Mouse (Mus musculus) megakaryocyte, embryonic 14.5 days (primary cell): ENCODE measurements at regions not wholly inside any gene's neighbourhood (a gene's known extent, or its start where the extent isn't known, plus 50 kb on each side); places are given as distances from the start of the nearest gene placed in this dataset.
A peak's percentile ranks its signal among the peaks of the same experiment; 100 is the strongest.

Experiments used
- H3K27me3 ChIP-seq: replicated peaks from 2 replicates; pipeline ENCODE3; 2012; ENCODE audit warnings: inconsistent platforms
- H3K36me3 ChIP-seq: replicated peaks from 2 replicates; pipeline ENCODE3; 2012; ENCODE audit warnings: low read length, inconsistent platforms, mixed read lengths
- H3K4me1 ChIP-seq: 2 replicates; pipeline ENCODE4 v1.6.1; 2012; ENCODE audit warnings: inconsistent platforms
- H3K4me3 ChIP-seq: replicated peaks from 2 replicates; pipeline ENCODE3; 2012; ENCODE audit warnings: moderate library complexity, mild to moderate bottlenecking, inconsistent platforms
- H3K9me3 ChIP-seq: 2 replicates; pipeline ENCODE4 v1.6.1; 2012; ENCODE audit warnings: inconsistent platforms
- FLI1 ChIP-seq: IDR thresholded peaks from 2 replicates; pipeline ENCODE4 v1.6.1; 2012; ENCODE audit warnings: low read length, inconsistent platforms, mixed read lengths
- GATA1 ChIP-seq: IDR thresholded peaks from 3 replicates; pipeline ENCODE4 v1.6.1; 2012; ENCODE audit warnings: mixed read lengths, low read length, inconsistent platforms, borderline replicate concordance

GRCm38 (mm10) chr5:148724470-148724869 lies 171.9 kb upstream of the Ubl3 start:
- Histone ChIP-seq H3K4me1 (no peaks in the 10 kb centered on the region), H3K27me3 (no peaks in the 10 kb centered on the region), H3K36me3 (no peaks in the 10 kb centered on the region), H3K4me3 (no peak overlapping the region), H3K9me3 (peaks cover 27% of the 10 kb centered on the region)
- TF ChIP-seq GATA1: no peak
- no peak for TF ChIP-seq FLI1

GRCm38 (mm10) chr5:148723677-148724227 lies 171.2 kb upstream of the Ubl3 start:
- Histone ChIP-seq H3K36me3 (no peaks in the 10 kb centered on the region), H3K4me1 (no peaks in the 10 kb centered on the region), H3K4me3 (no peak overlapping the region), H3K27me3 (no peaks in the 10 kb centered on the region), H3K9me3 (peaks cover 34% of the 10 kb centered on the region)
- TF ChIP-seq GATA1 (no peak), FLI1 (no peak)

- Histone ChIP-seq H3K4me3 (no peak overlapping the region), H3K36me3 (no peaks in the 10 kb centered on the region), H3K4me1 (no peaks in the 10 kb centered on the region), H3K27me3 (peaks cover 2% of the 10 kb centered on the region), H3K9me3 (peaks cover 61% of the 10 kb centered on the region)
- TF ChIP-seq GATA1: no peak
Measured at GRCm38 (mm10) chr5:148720604-148721003, 168.0 kb upstream of the Ubl3 start.

GRCm38 (mm10) chr5:148716633-148717032 lies 164.0 kb upstream of the Ubl3 start:
- Histone ChIP-seq H3K9me3 (peaks cover 74% of the 10 kb centered on the region), H3K4me3 (no peak overlapping the region)
- no peak for TF ChIP-seq FLI1
- no peak for TF ChIP-seq GATA1

GRCm38 (mm10) chr5:148715218-148715991 lies 162.8 kb upstream of the Ubl3 start:
- Histone ChIP-seq H3K9me3 (peaks cover 70% of the 10 kb centered on the region), H3K27me3 (peaks cover 2% of the 10 kb centered on the region), H3K4me1 (no peaks in the 10 kb centered on the region), H3K36me3 (no peaks in the 10 kb centered on the region), H3K4me3 (no peak overlapping the region)
- no peak for TF ChIP-seq FLI1
- no peak for TF ChIP-seq GATA1

More at GRCm38 (mm10) chr5:148716633-148717032, 164.0 kb upstream of the Ubl3 start:
- Histone ChIP-seq H3K27me3 (peaks cover 2% of the 10 kb centered on the region), H3K4me1 (no peaks in the 10 kb centered on the region), H3K36me3 (no peaks in the 10 kb centered on the region)

- TF ChIP-seq FLI1: no peak
- no peak for TF ChIP-seq GATA1
- H3K27me3 ChIP-seq: peaks cover 2% of the 10 kb centered on the region
- H3K4me3 ChIP-seq: no peak overlapping the region
- H3K36me3 ChIP-seq: no peaks in the 10 kb centered on the region
- no peaks in the 10 kb centered on the region for H3K4me1 ChIP-seq
- H3K9me3 ChIP-seq: peaks cover 70% of the 10 kb centered on the region
Measured at GRCm38 (mm10) chr5:148714807-148715206, 162.2 kb upstream of the Ubl3 start.

GRCm38 (mm10) chr5:148713796-148714195 lies 161.2 kb upstream of the Ubl3 start:
- no peak for TF ChIP-seq FLI1
- TF ChIP-seq GATA1: no peak
- Histone ChIP-seq H3K9me3 (peaks cover 62% of the 10 kb centered on the region), H3K36me3 (no peaks in the 10 kb centered on the region), H3K27me3 (peaks cover 3% of the 10 kb centered on the region), H3K4me1 (no peaks in the 10 kb centered on the region), H3K4me3 (no peak overlapping the region)

GRCm38 (mm10) chr5:148713039-148713438 lies 160.4 kb upstream of the Ubl3 start:
- no peaks in the 10 kb centered on the region for H3K4me1 ChIP-seq
- no peak overlapping the region for H3K4me3 ChIP-seq
- H3K27me3 ChIP-seq: peaks cover 3% of the 10 kb centered on the region
- peaks cover 55% of the 10 kb centered on the region for H3K9me3 ChIP-seq
- TF ChIP-seq GATA1 (no peak), FLI1 (no peak)
- H3K36me3 ChIP-seq: no peaks in the 10 kb centered on the region

- peaks cover 46% of the 10 kb centered on the region for H3K9me3 ChIP-seq
- peaks cover 1% of the 10 kb centered on the region for H3K27me3 ChIP-seq
- H3K4me1 ChIP-seq: no peaks in the 10 kb centered on the region
- TF ChIP-seq FLI1 (no peak), GATA1 (no peak)
- no peaks in the 10 kb centered on the region for H3K36me3 ChIP-seq
- no peak overlapping the region for H3K4me3 ChIP-seq
Measured at GRCm38 (mm10) chr5:148711570-148711969, 159.0 kb upstream of the Ubl3 start.

- TF ChIP-seq GATA1 (no peak), FLI1 (no peak)
- Histone ChIP-seq H3K4me1 (no peaks in the 10 kb centered on the region), H3K27me3 (peaks cover 1% of the 10 kb centered on the region), H3K36me3 (no peaks in the 10 kb centered on the region), H3K9me3 (peaks cover 25% of the 10 kb centered on the region), H3K4me3 (peak overlapping the region; percentile 33)
Measured at GRCm38 (mm10) chr5:148709111-148709771, 156.7 kb upstream of the Ubl3 start.
